43 mouse cellular contexts compared by ENCODE assay signal in genomic region chr2:69311337-69311736, GRCm38 (mm10). TPM values are rescaled to one million over a fixed set of nuclear protein-coding genes. Genes with fewer than 3 reads are reported as not detected.
"Had no signal": no experiment of that assay in that cellular context is flagged by ENCODE, and none has a peak within 500 bp of the region (broad histone marks: within the 10 kb centered on the region; RNA-seq: fewer than 3 reads in every experiment).

No protein-coding gene starts in this region.

- H3K4me3 ChIP-seq: left cerebral cortex, adult 2 months; limb, embryonic 10.5 days; limb, embryonic 12.5 days; limb, embryonic 13.5 days; limb, embryonic 15.5 days; liver, embryonic 12.5 days; liver, embryonic 13.5 days; liver, embryonic 15.5 days; lung, embryonic 15.5 days; megakaryocyte, embryonic 14.5 days; midbrain, embryonic 10.5 days; midbrain, embryonic 12.5 days; midbrain, embryonic 13.5 days; midbrain, embryonic 15.5 days; myocyte; neural tube, embryonic 12.5 days had no signal

- ATAC-seq: liver, embryonic 12.5 days; lung, postnatal 0 days; midbrain, embryonic 13.5 days; midbrain, embryonic 15.5 days; midbrain, embryonic 16.5 days had no signal

- DNase-seq: left cerebral cortex, postnatal 4 days; liver, embryonic 13.5 days; lung, adult 18-20 months; lung, adult 2 months; lung, embryonic 14.5 days; lung, postnatal 10 days; lung, postnatal 14 days; lung, postnatal 36 days; lung, postnatal 4 days; midbrain, embryonic 14.5 days had no signal

- H3K36me3 ChIP-seq: limb, embryonic 10.5 days; limb, embryonic 12.5 days; limb, embryonic 13.5 days; limb, embryonic 15.5 days; liver, embryonic 12.5 days; liver, embryonic 13.5 days; liver, embryonic 15.5 days; lung, embryonic 15.5 days; midbrain, embryonic 10.5 days; midbrain, embryonic 12.5 days; midbrain, embryonic 13.5 days; midbrain, embryonic 15.5 days; neural tube, embryonic 12.5 days had no signal

- H3K9me3 ChIP-seq: limb, embryonic 10.5 days; limb, embryonic 12.5 days; limb, embryonic 13.5 days; limb, embryonic 15.5 days; liver, embryonic 12.5 days; liver, embryonic 13.5 days; liver, embryonic 15.5 days; lung, embryonic 15.5 days; midbrain, embryonic 10.5 days; midbrain, embryonic 12.5 days; midbrain, embryonic 13.5 days; midbrain, embryonic 15.5 days; neural tube, embryonic 12.5 days had no signal

- H3K9ac ChIP-seq: limb, embryonic 12.5 days; limb, embryonic 13.5 days; limb, embryonic 15.5 days; liver, embryonic 12.5 days; liver, embryonic 13.5 days; liver, embryonic 14.5 days; liver, embryonic 15.5 days; lung, embryonic 14.5 days; lung, embryonic 15.5 days; midbrain, embryonic 12.5 days; midbrain, embryonic 13.5 days; midbrain, embryonic 15.5 days; neural tube, embryonic 12.5 days had no signal

- H3K4me2 ChIP-seq: limb, embryonic 12.5 days; limb, embryonic 13.5 days; limb, embryonic 15.5 days; liver, embryonic 12.5 days; liver, embryonic 13.5 days; liver, embryonic 15.5 days; lung, embryonic 14.5 days; lung, embryonic 15.5 days; midbrain, embryonic 11.5 days; midbrain, embryonic 12.5 days; midbrain, embryonic 13.5 days; midbrain, embryonic 15.5 days; neural tube, embryonic 12.5 days had no signal

- H3K27me3 ChIP-seq: limb, embryonic 12.5 days; limb, embryonic 13.5 days; limb, embryonic 15.5 days; liver, embryonic 12.5 days; liver, embryonic 13.5 days; liver, embryonic 15.5 days; lung, embryonic 15.5 days; megakaryocyte, embryonic 14.5 days; midbrain, embryonic 12.5 days; midbrain, embryonic 13.5 days; midbrain, embryonic 15.5 days; neural tube, embryonic 12.5 days had no signal

- H3K4me1 ChIP-seq: limb, embryonic 10.5 days; limb, embryonic 12.5 days; limb, embryonic 13.5 days; limb, embryonic 15.5 days; liver, embryonic 12.5 days; liver, embryonic 13.5 days; liver, embryonic 15.5 days; lung, embryonic 15.5 days; megakaryocyte, embryonic 14.5 days; midbrain, embryonic 10.5 days; midbrain, embryonic 12.5 days; midbrain, embryonic 13.5 days; midbrain, embryonic 15.5 days; neural tube, embryonic 12.5 days had no signal

- H3K27ac ChIP-seq: left cerebral cortex, adult 2 months; limb, embryonic 10.5 days; limb, embryonic 12.5 days; limb, embryonic 13.5 days; limb, embryonic 15.5 days; liver, embryonic 12.5 days; liver, embryonic 13.5 days; liver, embryonic 14.5 days; liver, embryonic 15.5 days; lung, embryonic 15.5 days; macrophage; midbrain, embryonic 10.5 days; midbrain, embryonic 12.5 days; midbrain, embryonic 13.5 days; midbrain, embryonic 15.5 days; neural tube, embryonic 12.5 days had no signal

RNA-seq across cellular contexts. Expression of gene Abcb11, which starts 31.1 kb away (rescaled TPM):
- total RNA-seq: left cerebral cortex, adult 18-20 months; left cerebral cortex, adult 2 months; left cerebral cortex, adult 8-10 months; left cerebral cortex, postnatal 14 days; left cerebral cortex, postnatal 25 days; left cerebral cortex, postnatal 36 days; megakaryocyte progenitor cell, adult 5-6 weeks; megakaryocyte, adult 5-6 weeks; megakaryocyte-erythroid progenitor cell, adult 5-6 weeks; monocyte, adult 5-6 weeks had no signal
- polyA plus RNA-seq: limb, embryonic 10.5 days; limb, embryonic 11.5 days; limb, embryonic 12.5 days; limb, embryonic 13.5 days; limb, embryonic 14.5 days; limb, embryonic 15.5 days; lung, embryonic 14.5 days; macrophage; midbrain, embryonic 10.5 days; midbrain, embryonic 11.5 days; midbrain, embryonic 12.5 days; midbrain, embryonic 13.5 days; midbrain, embryonic 14.5 days; midbrain, embryonic 15.5 days; midbrain, embryonic 16.5 days; midbrain, postnatal 0 days; myocyte; neural tube, embryonic 11.5 days; neural tube, embryonic 12.5 days had no signal
